Mouse (Mus musculus) hindbrain, embryonic 16.5 days (tissue): ENCODE measurements around the gene Cfdp1. TPM values are rescaled to one million over a fixed set of nuclear protein-coding genes. Genes with fewer than 3 reads are reported as not detected.
"Not testable (repeated sequence)": the region's sequence is repeated elsewhere in the genome, so short reads cannot be mapped to it uniquely, and the experiment has no call there.

Experiments used
- ATAC-seq: fragments of 200-750 bp; cut with Nextera tagmentation; 2 replicates; pipeline ENCODE4 v1.8.0; 2017; ENCODE audit warnings: moderate TSS enrichment, moderate library complexity
- H3K27ac ChIP-seq: fragments of 300-500 bp; sonication (generic); 2 replicates; pipeline ENCODE4 v1.5.1; 2014; ENCODE audit warnings: low read depth, mild to moderate bottlenecking, control low read depth, low read length, moderate library complexity
- H3K27me3 ChIP-seq: fragments of 300-500 bp; sonication (generic); replicated peaks from 2 replicates; pipeline ENCODE4 v1.6.1; 2014; ENCODE audit warnings: low read length; ENCODE audit not compliant: control insufficient read depth, insufficient read depth
- H3K36me3 ChIP-seq: fragments of 300-500 bp; sonication (generic); 2 replicates; pipeline ENCODE4 v1.6.1; 2014; ENCODE audit warnings: mild to moderate bottlenecking, low read length, moderate library complexity, mixed read lengths; ENCODE audit not compliant: control insufficient read depth, insufficient read depth
- H3K4me1 ChIP-seq: fragments of 300-500 bp; sonication (generic); 2 replicates; pipeline ENCODE4 v1.6.1; 2014; ENCODE audit warnings: low read depth, low read length; ENCODE audit not compliant: control insufficient read depth, insufficient read depth
- H3K4me2 ChIP-seq: fragments of 300-500 bp; sonication (generic); 2 replicates; pipeline ENCODE4 v1.6.1; 2014; ENCODE audit warnings: mild to moderate bottlenecking, low read length, control low read depth, moderate library complexity
- H3K4me3 ChIP-seq: fragments of 300-500 bp; sonication (generic); 2 replicates; pipeline ENCODE4 v1.5.1; 2014; ENCODE audit warnings: mild to moderate bottlenecking, low read length, control low read depth, moderate library complexity
- H3K9ac ChIP-seq: fragments of 300-500 bp; sonication (generic); 2 replicates; pipeline ENCODE4 v1.6.1; 2014; ENCODE audit warnings: low read depth, mild to moderate bottlenecking, control low read depth, low read length, moderate library complexity
- H3K9me3 ChIP-seq: fragments of 300-500 bp; sonication (generic); 2 replicates; pipeline ENCODE4 v1.6.1; 2014; ENCODE audit warnings: mild to moderate bottlenecking, low read length, moderate library complexity; ENCODE audit not compliant: control insufficient read depth
- WGBS: fragments of 180-500 bp; shearing (Covaris S2); extraction: QIAGEN DNeasy Blood & Tissue Kit; methylation state at CpG from one replicate; pipeline ENCODE4 v1.1.7; 2014; 5-methylcytosine and 5-hydroxymethylcytosine counted together
- polyA plus RNA-seq: library from polyadenylated mRNA; unstranded; fragments of >200 nt; fragmentation: Nextera tagmentation; extraction: Ambion mirVana; gene quantifications from 2 replicates; pipeline ENCODE4 v1.2.1, GENCODE M21; 2015

Cfdp1 gene
- polyA plus RNA-seq, 1 experiment from 2014 or later = 210 TPM

DNA sequence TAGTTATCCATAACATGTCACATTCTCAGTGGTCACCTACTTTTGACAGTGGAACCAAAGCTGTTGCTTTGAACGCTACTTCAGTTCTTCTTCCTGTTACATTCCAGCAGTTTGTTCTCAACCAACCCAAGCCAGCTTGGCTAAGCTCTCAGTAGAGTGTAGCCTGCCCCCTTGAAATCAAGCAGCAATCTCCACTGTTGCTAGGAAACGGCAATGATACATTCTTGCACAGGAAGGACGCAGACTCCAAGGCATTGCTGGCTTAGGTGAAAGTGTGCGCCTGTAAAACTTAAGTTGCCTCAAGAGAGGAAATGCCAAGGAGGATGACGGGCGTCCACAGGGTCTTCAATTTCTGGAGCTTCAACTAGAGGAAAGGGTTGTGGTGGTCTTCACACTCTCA is 11.8 kb upstream of the Cfdp1 start:
- no peaks in the 10 kb centered on the region for H3K36me3 ChIP-seq
- 87% methylated on average over 6 of the region's 6 CpGs for WGBS
- H3K27ac ChIP-seq = no peak overlapping the region
- H3K4me3 ChIP-seq = no peak overlapping the region
- no peaks in the 10 kb centered on the region for H3K27me3 ChIP-seq
- no peaks in the 10 kb centered on the region for H3K9me3 ChIP-seq
- no peak overlapping the region for H3K4me2 ChIP-seq
- no peak for ATAC-seq
- no peaks in the 10 kb centered on the region for H3K4me1 ChIP-seq
- H3K9ac ChIP-seq = no peak overlapping the region

DNA sequence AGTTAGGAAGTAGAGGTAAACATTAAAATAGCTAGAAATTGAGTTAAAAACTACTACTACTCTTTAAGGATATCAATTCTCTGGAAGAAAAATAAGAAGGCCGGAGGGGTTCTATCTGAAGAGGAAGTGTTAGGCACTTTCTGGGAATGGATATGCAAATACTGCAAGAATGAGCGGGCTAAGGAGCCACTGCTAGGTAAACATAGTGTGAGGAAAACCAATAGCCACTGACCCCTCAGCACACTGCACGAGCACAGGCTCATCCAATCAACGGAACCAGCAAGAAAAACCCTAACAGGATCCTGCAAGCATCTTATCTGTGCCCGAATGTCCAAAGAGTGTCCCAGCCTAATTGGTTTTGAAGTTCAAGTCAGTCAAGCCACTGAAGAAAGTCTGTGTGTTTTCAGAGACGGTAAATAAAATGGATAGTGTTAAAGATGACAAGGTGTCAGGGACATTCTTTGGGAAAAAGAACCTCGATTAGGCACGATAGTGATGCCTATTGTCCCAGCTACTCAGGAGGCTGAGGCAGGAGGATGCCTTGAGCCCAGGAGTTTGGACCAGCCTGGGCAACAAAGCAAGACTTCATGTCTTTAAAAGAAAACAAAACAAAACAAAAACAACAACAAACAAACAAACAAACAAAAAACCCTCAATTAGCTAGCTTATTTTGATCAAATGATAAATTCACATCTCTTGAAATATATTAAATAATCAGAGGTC is 11.2 kb upstream of the Cfdp1 start:
- H3K27ac ChIP-seq = no peak overlapping the region
- H3K36me3 ChIP-seq = no peaks in the 10 kb centered on the region
- H3K9me3 ChIP-seq = no peaks in the 10 kb centered on the region
- no peak overlapping the region for H3K4me3 ChIP-seq
- ATAC-seq = no peak
- H3K4me2 ChIP-seq = no peak overlapping the region
- WGBS = 94% methylated on average over 8 of the region's 8 CpGs
- no peaks in the 10 kb centered on the region for H3K4me1 ChIP-seq
- H3K27me3 ChIP-seq = no peaks in the 10 kb centered on the region
- H3K9ac ChIP-seq = no peak overlapping the region

- no peak for ATAC-seq
- Histone ChIP-seq H3K9ac (no peak overlapping the region), H3K36me3 (no peaks in the 10 kb centered on the region), H3K4me2 (no peak overlapping the region), H3K27ac (no peak overlapping the region), H3K4me3 (no peak overlapping the region), H3K27me3 (no peaks in the 10 kb centered on the region), H3K9me3 (no peaks in the 10 kb centered on the region), H3K4me1 (no peaks in the 10 kb centered on the region)
- 94% methylated on average over 8 of the region's 8 CpGs for WGBS
Measured at GRCm38 (mm10) chr8:111864648-111865047, 10.6 kb upstream of the Cfdp1 start.

- H3K27ac ChIP-seq = no peak overlapping the region
- ATAC-seq = no peak
- H3K4me2 ChIP-seq = no peak overlapping the region
- no peak overlapping the region for H3K9ac ChIP-seq
- H3K36me3 ChIP-seq = no peaks in the 10 kb centered on the region
- WGBS = 86% methylated on average over 4 of the region's 4 CpGs
- no peaks in the 10 kb centered on the region for H3K9me3 ChIP-seq
- H3K4me1 ChIP-seq = no peaks in the 10 kb centered on the region
- no peaks in the 10 kb centered on the region for H3K27me3 ChIP-seq
- H3K4me3 ChIP-seq = no peak overlapping the region
Measured at GRCm38 (mm10) chr8:111863280-111863679, 9.2 kb upstream of the Cfdp1 start.

DNA sequence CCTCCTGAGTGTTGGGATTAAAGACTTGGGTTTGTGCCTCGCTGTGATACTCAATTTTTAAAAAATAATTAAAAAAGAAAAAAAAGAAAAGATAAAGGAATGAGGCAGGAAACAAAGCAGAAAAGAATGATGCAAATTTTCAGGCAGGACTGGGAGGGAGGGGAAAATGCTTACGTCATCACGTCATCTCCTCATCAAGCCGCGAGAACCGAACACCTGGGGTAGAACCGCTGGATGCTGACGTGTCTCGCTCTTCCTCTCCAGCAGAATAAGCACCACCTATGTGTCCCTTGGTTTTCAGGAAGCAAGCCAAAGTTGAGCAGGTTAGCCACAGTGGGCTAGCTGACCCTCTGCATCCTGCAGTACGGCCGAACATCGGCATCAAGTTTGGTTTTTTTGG is 1.9 kb upstream of the Cfdp1 start:
- H3K27me3 ChIP-seq = no peaks in the 10 kb centered on the region
- no peaks in the 10 kb centered on the region for H3K36me3 ChIP-seq
- no peak overlapping the region for H3K9ac ChIP-seq
- H3K4me3 ChIP-seq = no peak overlapping the region
- WGBS = 90% methylated on average over 12 of the region's 12 CpGs
- no peaks in the 10 kb centered on the region for H3K9me3 ChIP-seq
- no peak for ATAC-seq
- H3K4me2 ChIP-seq = no peak overlapping the region
- peaks cover 12% of the 10 kb centered on the region for H3K4me1 ChIP-seq
- H3K27ac ChIP-seq = no peak overlapping the region

- not testable (repeated sequence) for ATAC-seq, H3K27ac ChIP-seq, H3K36me3 ChIP-seq, H3K27me3 ChIP-seq, H3K9me3 ChIP-seq
- Histone ChIP-seq H3K4me3 (peak overlapping the region; percentile 98), H3K4me1 (peaks cover 12% of the 10 kb centered on the region), H3K4me2 (peak overlapping the region; percentile 92), H3K9ac (peak overlapping the region; percentile 89)
- WGBS = 59% methylated on average over 12 of the region's 12 CpGs
Measured at GRCm38 (mm10) chr8:111853219-111853618, 872 bp downstream of the Cfdp1 start.

- no peak overlapping the region for H3K4me3 ChIP-seq
- H3K36me3 ChIP-seq = peaks cover 9% of the 10 kb centered on the region; the same call in 1 of the 2 replicates
- no peak overlapping the region for H3K9ac ChIP-seq
- no peak overlapping the region for H3K4me2 ChIP-seq
- 97% methylated on average over 6 of the region's 6 CpGs for WGBS
- no peaks in the 10 kb centered on the region for H3K4me1 ChIP-seq
- no peak for ATAC-seq
- H3K9me3 ChIP-seq = no peaks in the 10 kb centered on the region
- no peak overlapping the region for H3K27ac ChIP-seq
- no peaks in the 10 kb centered on the region for H3K27me3 ChIP-seq
Measured at GRCm38 (mm10) chr8:111846746-111847145, 7.3 kb downstream of the Cfdp1 start.

GRCm38 (mm10) chr8:111835540-111835939 is 18.6 kb downstream of the Cfdp1 start:
- peaks cover 9% of the 10 kb centered on the region; the same call in 1 of the 2 replicates for H3K36me3 ChIP-seq
- no peak overlapping the region for H3K9ac ChIP-seq
- no peaks in the 10 kb centered on the region for H3K9me3 ChIP-seq
- H3K4me3 ChIP-seq = no peak overlapping the region
- H3K27ac ChIP-seq = no peak overlapping the region
- H3K4me1 ChIP-seq = no peaks in the 10 kb centered on the region
- no peak overlapping the region for H3K4me2 ChIP-seq
- no peaks in the 10 kb centered on the region for H3K27me3 ChIP-seq
- no peak for ATAC-seq
- 37% methylated on average over 1 of the region's 1 CpGs for WGBS

DNA sequence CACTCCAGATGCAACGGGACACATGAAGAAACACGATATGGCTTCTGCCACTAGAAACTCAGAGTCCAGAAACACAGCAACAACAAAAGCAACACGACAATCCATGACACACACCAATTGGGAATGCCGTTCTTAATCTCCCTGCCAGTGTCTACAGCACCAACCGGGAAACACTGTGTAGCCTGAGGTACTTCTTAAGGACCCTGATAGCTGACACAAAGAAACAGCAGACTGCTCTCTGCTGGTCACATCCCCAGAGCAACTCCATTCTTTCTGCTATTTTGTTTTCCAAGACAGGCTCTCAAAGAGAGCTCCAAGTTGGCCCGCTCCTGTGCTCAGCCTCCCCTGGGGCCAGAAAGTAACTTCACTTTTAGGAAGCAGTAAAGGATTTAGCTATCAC is 20.1 kb downstream of the Cfdp1 start:
- Histone ChIP-seq H3K4me1 (no peaks in the 10 kb centered on the region), H3K9ac (no peak overlapping the region), H3K27me3 (no peaks in the 10 kb centered on the region), H3K36me3 (peaks cover 17% of the 10 kb centered on the region), H3K4me3 (no peak overlapping the region), H3K4me2 (no peak overlapping the region), H3K9me3 (no peaks in the 10 kb centered on the region), H3K27ac (no peak overlapping the region)
- WGBS = 73% methylated on average over 6 of the region's 6 CpGs
- no peak for ATAC-seq
